Mouse (Mus musculus) kidney, adult 2 months (tissue): Measurements from ENCODE around the gene Plxna2. TPM values are rescaled to one million over a fixed set of nuclear protein-coding genes. Genes with fewer than 3 reads are reported as not detected.
A peak's percentile ranks its signal among the peaks of the same experiment; 100 is the strongest.

Experiments used
- DNase-seq: peaks from one replicate; pipeline ENCODE4 v3.0.0; 2021
- H3K27ac ChIP-seq: fragments of 200-500 bp; 2 replicates; pipeline ENCODE4 v1.5.1; 2012; ENCODE audit warnings: low read depth, low read length, control low read depth, inconsistent platforms; ENCODE audit not compliant: insufficient read depth
- H3K27me3 ChIP-seq: fragments of 200-500 bp; replicated peaks from 2 replicates; pipeline ENCODE4 v1.6.1; 2012; ENCODE audit warnings: mild to moderate bottlenecking, moderate library complexity, low read length, inconsistent platforms; ENCODE audit not compliant: control insufficient read depth, insufficient read depth
- H3K36me3 ChIP-seq: fragments of 200-500 bp; 2 replicates; pipeline ENCODE4 v1.6.1; 2012; ENCODE audit warnings: mild to moderate bottlenecking, moderate library complexity, low read length, inconsistent platforms; ENCODE audit not compliant: control insufficient read depth, insufficient read depth
- H3K4me1 ChIP-seq: fragments of 200-500 bp; 2 replicates; pipeline ENCODE4 v1.6.1; 2011; ENCODE audit warnings: low read length; ENCODE audit not compliant: control insufficient read depth, insufficient read depth
- H3K4me3 ChIP-seq: fragments of 200-500 bp; 2 replicates; pipeline ENCODE4 v1.5.1; 2011; ENCODE audit warnings: mild to moderate bottlenecking, low read depth, low read length, control low read depth; ENCODE audit not compliant: insufficient read depth
- CTCF ChIP-seq: fragments of 200-500 bp; conservative IDR thresholded peaks from 2 replicates; pipeline ENCODE4 v1.5.1; 2011; ENCODE audit warnings: low read depth, mild to moderate bottlenecking, control low read depth, low read length, moderate library complexity, mixed read lengths; ENCODE audit not compliant: insufficient read depth, insufficient read length
- POLR2A ChIP-seq: fragments of 200-500 bp; IDR thresholded peaks from one replicate; pipeline ENCODE4 v1.6.1; 2011; ENCODE audit warnings: low read depth, low read length, control low read depth
- WGBS: fragments of 180-500 bp; shearing (Covaris S2); methylation state at CpG from one replicate; pipeline ENCODE4 v1.1.7; 2018; 5-methylcytosine and 5-hydroxymethylcytosine counted together
- polyA plus RNA-seq: library from polyadenylated mRNA; depleted of rRNA; stranded (reverse); fragments of >200 nt; gene quantifications from 2 replicates; pipeline ENCODE4 v1.2.3, GENCODE M21; 2012

The Plxna2 gene
- polyA plus RNA-seq, 1 experiment: 5.1 TPM

- no peak overlapping the region for H3K27ac ChIP-seq
Observed at GRCm38 (mm10) chr1:194756001-194756400, 138.0 kb downstream of the Plxna2 start.

GRCm38 (mm10) chr1:194756409-194756808, 138.4 kb downstream of the Plxna2 start:
- Histone ChIP-seq H3K4me1 (no peaks in the 10 kb centered on the region), H3K4me3 (no peak overlapping the region), H3K36me3 (peaks cover 3% of the 10 kb centered on the region; the same call in 1 of the 2 replicates), H3K27ac (no peak overlapping the region), H3K27me3 (no peaks in the 10 kb centered on the region)
- DNase-seq: peak; percentile 10
- WGBS: 91% methylated on average over 2 of the region's 2 CpGs
- TF ChIP-seq CTCF (no peak), POLR2A (no peak)

More at GRCm38 (mm10) chr1:194756001-194756400, 138.0 kb downstream of the Plxna2 start:
- TF ChIP-seq CTCF: no peak
- TF ChIP-seq POLR2A: no peak
- Histone ChIP-seq H3K27me3 (no peaks in the 10 kb centered on the region), H3K4me3 (no peak overlapping the region), H3K36me3 (peaks cover 3% of the 10 kb centered on the region; the same call in 1 of the 2 replicates), H3K4me1 (no peaks in the 10 kb centered on the region)
- DNase-seq: peak; percentile 22

GRCm38 (mm10) chr1:194756863-194757262, 138.8 kb downstream of the Plxna2 start:
- Histone ChIP-seq H3K27ac (no peak overlapping the region), H3K27me3 (no peaks in the 10 kb centered on the region), H3K36me3 (peaks cover 3% of the 10 kb centered on the region; the same call in 1 of the 2 replicates), H3K4me1 (no peaks in the 10 kb centered on the region), H3K4me3 (no peak overlapping the region)
- 75% methylated on average over 3 of the region's 3 CpGs for WGBS
- DNase-seq: no peak
- TF ChIP-seq CTCF (no peak), POLR2A (no peak)

- Histone ChIP-seq H3K4me3 (no peak overlapping the region), H3K4me1 (no peaks in the 10 kb centered on the region), H3K27me3 (no peaks in the 10 kb centered on the region), H3K36me3 (no peaks in the 10 kb centered on the region), H3K27ac (no peak overlapping the region)
- TF ChIP-seq POLR2A (no peak), CTCF (peak; percentile 50)
- DNase-seq: peak; percentile 25
- 70% methylated on average over 2 of the region's 2 CpGs for WGBS
Observed at GRCm38 (mm10) chr1:194761432-194762212, 143.6 kb downstream of the Plxna2 start.

GRCm38 (mm10) chr1:194762896-194763295, 144.9 kb downstream of the Plxna2 start:
- WGBS: 74% methylated on average over 5 of the region's 5 CpGs
- TF ChIP-seq CTCF: no peak
- no peak for TF ChIP-seq POLR2A
- Histone ChIP-seq H3K4me3 (no peak overlapping the region), H3K36me3 (no peaks in the 10 kb centered on the region), H3K27me3 (no peaks in the 10 kb centered on the region), H3K27ac (no peak overlapping the region), H3K4me1 (no peaks in the 10 kb centered on the region)
- DNase-seq: no peak

- Histone ChIP-seq H3K4me3 (no peak overlapping the region), H3K4me1 (no peaks in the 10 kb centered on the region), H3K36me3 (no peaks in the 10 kb centered on the region), H3K27me3 (no peaks in the 10 kb centered on the region), H3K27ac (no peak overlapping the region)
- no peak for DNase-seq
- TF ChIP-seq CTCF: no peak
- no peak for TF ChIP-seq POLR2A
Observed at GRCm38 (mm10) chr1:194764951-194765350, 146.9 kb downstream of the Plxna2 start.

GRCm38 (mm10) chr1:194768799-194769198, 150.8 kb downstream of the Plxna2 start:
- Histone ChIP-seq H3K27me3 (no peaks in the 10 kb centered on the region), H3K4me3 (no peak overlapping the region), H3K4me1 (no peaks in the 10 kb centered on the region), H3K36me3 (no peaks in the 10 kb centered on the region), H3K27ac (no peak overlapping the region)
- WGBS: 80% methylated on average over 1 of the region's 1 CpGs
- TF ChIP-seq CTCF (no peak), POLR2A (no peak)
- no peak for DNase-seq
